Mouse (Mus musculus) brain, embryonic 14.5 days (tissue): Measurements from ENCODE around the gene Calcoco1.

Source experiments
- CTCF ChIP-seq: fragments of 200-500 bp; IDR thresholded peaks from 2 replicates; pipeline ENCODE4 v1.5.1; 2012; ENCODE audit warnings: inconsistent platforms, mild to moderate bottlenecking, moderate library complexity, borderline replicate concordance; ENCODE audit not compliant: insufficient read depth, insufficient read length; ENCODE audit errors: extremely low read depth
- POLR2A ChIP-seq: fragments of 200-500 bp; IDR thresholded peaks from 2 replicates; pipeline ENCODE4 v1.6.1; 2012; ENCODE audit warnings: mild to moderate bottlenecking, inconsistent platforms, borderline replicate concordance; ENCODE audit not compliant: poor library complexity, insufficient read depth, insufficient read length, severe bottlenecking; ENCODE audit errors: extremely low read depth

GRCm38 (mm10) chr15:102733233-102733632 lies 11.3 kb upstream of the Calcoco1 start:
- TF ChIP-seq POLR2A (no peak), CTCF (no peak)
